Mouse (Mus musculus): ENCODE results near the gene Zfp865. TPM values are rescaled to one million over a fixed set of nuclear protein-coding genes. Genes with fewer than 3 reads are reported as not detected.
"Not testable (repeated sequence)": the region's sequence is repeated elsewhere in the genome, so short reads cannot be mapped to it uniquely, and the experiment has no call there.

Zfp865 gene
- polyA plus RNA-seq, 1 experiment from 2014 or later: 5.9 TPM

DNA sequence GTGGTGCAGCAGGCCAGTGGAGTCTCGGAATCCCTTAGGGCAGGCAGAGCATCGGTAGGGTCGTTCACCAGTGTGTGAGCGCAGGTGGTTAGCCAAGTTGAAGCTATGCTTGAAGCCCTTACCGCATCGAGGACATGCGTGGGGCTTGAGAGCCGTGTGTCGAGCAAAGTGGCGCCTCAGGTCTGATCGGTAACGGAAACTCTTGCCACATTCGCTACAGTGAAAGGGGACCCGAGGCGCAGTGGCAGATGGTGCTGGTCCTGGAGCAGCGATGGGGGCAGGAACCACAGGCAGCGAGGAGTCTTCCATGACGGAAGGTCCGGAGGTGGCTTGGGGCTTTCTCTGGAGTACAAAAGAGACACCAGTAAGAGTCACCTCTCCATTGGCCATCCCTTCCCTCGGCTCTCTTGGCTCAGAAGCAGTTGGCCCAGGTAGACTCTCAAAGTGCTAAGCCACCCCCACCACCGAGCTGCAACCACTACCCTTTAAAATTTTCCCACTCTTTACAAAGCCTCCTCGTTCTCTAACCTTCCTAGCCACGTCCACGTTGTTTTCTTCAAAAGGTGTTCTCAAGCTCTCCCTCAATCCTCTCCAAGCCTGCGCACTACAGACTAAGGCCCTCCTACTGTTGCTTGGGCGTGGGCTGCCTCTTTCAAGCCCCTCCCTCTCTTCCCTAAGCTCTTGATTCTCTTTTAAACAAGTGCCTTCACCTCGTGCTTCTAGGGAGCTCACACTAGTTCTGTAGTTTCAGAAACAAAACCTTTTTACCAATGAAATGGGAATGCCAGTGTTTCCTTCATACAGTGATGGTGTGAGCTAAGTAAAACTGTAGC lies 7.3 kb upstream of the Zfp865 start:
- Histone ChIP-seq H3K4me3 (ENCODE audit: low read depth, low read length) (no peak overlapping the region), H3K9me3 (replicated peaks; ENCODE audit: control insufficient read depth, low read length) (no peaks in the 10 kb centered on the region), H3K9ac (ENCODE audit: low read length) (no peak overlapping the region), H3K4me2 (ENCODE audit: low read length) (peak overlapping the region; percentile 52; the same call in 1 of the 2 replicates), H3K36me3 (ENCODE audit: control insufficient read depth, insufficient read depth, low read length) (peaks cover 50% of the 10 kb centered on the region), H3K4me1 (ENCODE audit: control insufficient read depth, insufficient read depth, low read length) (peaks cover 5% of the 10 kb centered on the region; the same call in 1 of the 2 replicates), H3K27me3 (replicated peaks; ENCODE audit: control insufficient read depth, insufficient read depth, low read length) (no peaks in the 10 kb centered on the region), H3K27ac (ENCODE audit: low read depth, low read length) (no peak overlapping the region)
- ATAC-seq: no peak
- 92% methylated on average over 27 of the region's 27 CpGs for WGBS
- no peak for DNase-seq (ENCODE audit: low spot score)

GRCm38 (mm10) chr7:5014251-5015117 lies 5.7 kb upstream of the Zfp865 start, which contains the start of the genes Zfp524 and Fiz1:
Gene Zfp524, plus strand, starts transcription at chr7:5014415.
Gene Fiz1, minus strand, starts transcription at chr7:5014697.
- Histone ChIP-seq H3K36me3 (ENCODE audit: control insufficient read depth, insufficient read depth, low read length) (peaks cover 34% of the 10 kb centered on the region), H3K27ac (ENCODE audit: low read depth, low read length) (peak within 1 kb of the TSS; percentile 99), H3K4me1 (ENCODE audit: control insufficient read depth, insufficient read depth, low read length) (peaks cover 5% of the 10 kb centered on the region; the same call in 1 of the 2 replicates), H3K4me3 (ENCODE audit: low read depth, low read length) (peak within 1 kb of the TSS; percentile 70), H3K9ac (ENCODE audit: low read length) (peak within 1 kb of the TSS; percentile 88), H3K9me3 (replicated peaks; ENCODE audit: control insufficient read depth, low read length) (no peaks in the 10 kb centered on the region), H3K27me3 (replicated peaks; ENCODE audit: control insufficient read depth, insufficient read depth, low read length) (no peaks in the 10 kb centered on the region), H3K4me2 (ENCODE audit: low read length) (peak within 1 kb of the TSS; percentile 59)
- DNase-seq (ENCODE audit: low spot score) (peak; percentile 98), ATAC-seq (peak; percentile 84)
- WGBS: under 1% methylated on average over 42 of the region's 42 CpGs

- WGBS: under 1% methylated on average over 60 of the region's 76 CpGs
These were observed 4.8 kb upstream of the Zfp865 start, which contains the start of gene Gm44973 for GRCm38 (mm10) chr7:5015118-5016001. Gene Gm44973, plus strand, starts transcription at chr7:5015496.

GRCm38 (mm10) chr7:5016057-5016456 lies 4.1 kb upstream of the Zfp865 start:
- no peaks in the 10 kb centered on the region for H3K9me3 ChIP-seq (replicated peaks; ENCODE audit: control insufficient read depth, low read length)
- peak overlapping the region; percentile 70 for H3K9ac ChIP-seq (ENCODE audit: low read length)
- peak overlapping the region; percentile 70 for H3K4me3 ChIP-seq (ENCODE audit: low read depth, low read length)
- H3K36me3 ChIP-seq (ENCODE audit: control insufficient read depth, insufficient read depth, low read length): peaks cover 19% of the 10 kb centered on the region
- H3K4me1 ChIP-seq (ENCODE audit: control insufficient read depth, insufficient read depth, low read length): peaks cover 6% of the 10 kb centered on the region
- peak overlapping the region; percentile 99 for H3K27ac ChIP-seq (ENCODE audit: low read depth, low read length)
- DNase-seq (ENCODE audit: low spot score) (no peak), ATAC-seq (no peak)
- H3K4me2 ChIP-seq (ENCODE audit: low read length): peak overlapping the region; percentile 59
- WGBS: 70% methylated on average over 3 of the region's 3 CpGs
- H3K27me3 ChIP-seq (replicated peaks; ENCODE audit: control insufficient read depth, insufficient read depth, low read length): no peaks in the 10 kb centered on the region

More at GRCm38 (mm10) chr7:5015118-5016001, 4.8 kb upstream of the Zfp865 start, which contains the start of gene Gm44973:
- ATAC-seq: peak; percentile 78
- peak; percentile 97 for DNase-seq (ENCODE audit: low spot score)
- Histone ChIP-seq H3K9ac (ENCODE audit: low read length) (peak within 1 kb of the TSS; percentile 88), H3K4me1 (ENCODE audit: control insufficient read depth, insufficient read depth, low read length) (peaks cover 5% of the 10 kb centered on the region; the same call in 1 of the 2 replicates), H3K4me2 (ENCODE audit: low read length) (peak within 1 kb of the TSS; percentile 59), H3K9me3 (replicated peaks; ENCODE audit: control insufficient read depth, low read length) (no peaks in the 10 kb centered on the region), H3K27me3 (replicated peaks; ENCODE audit: control insufficient read depth, insufficient read depth, low read length) (no peaks in the 10 kb centered on the region), H3K36me3 (ENCODE audit: control insufficient read depth, insufficient read depth, low read length) (peaks cover 26% of the 10 kb centered on the region), H3K4me3 (ENCODE audit: low read depth, low read length) (peak within 1 kb of the TSS; percentile 70), H3K27ac (ENCODE audit: low read depth, low read length) (peak within 1 kb of the TSS; percentile 99)

DNA sequence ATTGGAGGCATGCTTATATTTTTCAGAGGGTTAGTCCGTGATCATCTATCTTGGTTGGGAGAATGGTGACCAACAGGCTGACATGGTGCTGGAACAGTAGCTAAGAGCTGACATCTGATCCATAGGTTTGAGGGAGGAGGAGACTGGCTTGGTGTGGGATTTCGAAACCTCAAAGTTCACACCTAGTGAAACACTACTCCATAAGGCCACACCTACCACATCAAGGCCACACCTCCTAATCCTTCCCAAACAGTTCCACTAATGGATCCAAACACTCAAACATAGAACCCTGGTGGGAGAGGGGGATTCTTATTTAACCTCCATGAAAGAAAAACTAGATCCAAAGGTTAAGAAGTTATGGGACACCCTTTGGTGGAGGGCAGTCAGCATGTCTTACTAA lies 3.3 kb upstream of the Zfp865 start:
- Histone ChIP-seq H3K4me3 (ENCODE audit: low read depth, low read length) (no peak overlapping the region), H3K9ac (ENCODE audit: low read length) (no peak overlapping the region)

GRCm38 (mm10) chr7:5017352-5017751 lies 2.8 kb upstream of the Zfp865 start:
- no peak overlapping the region for H3K4me3 ChIP-seq (ENCODE audit: low read depth, low read length)
- DNase-seq (ENCODE audit: low spot score): no peak
- H3K9ac ChIP-seq (ENCODE audit: low read length): no peak overlapping the region
- H3K27me3 ChIP-seq (replicated peaks; ENCODE audit: control insufficient read depth, insufficient read depth, low read length): no peaks in the 10 kb centered on the region
- no peak overlapping the region for H3K4me2 ChIP-seq (ENCODE audit: low read length)
- no peak overlapping the region for H3K27ac ChIP-seq (ENCODE audit: low read depth, low read length)
- 94% methylated on average over 16 of the region's 16 CpGs for WGBS
- peaks cover 13% of the 10 kb centered on the region for H3K4me1 ChIP-seq (ENCODE audit: control insufficient read depth, insufficient read depth, low read length)
- H3K36me3 ChIP-seq (ENCODE audit: control insufficient read depth, insufficient read depth, low read length): peaks cover 12% of the 10 kb centered on the region
- no peaks in the 10 kb centered on the region for H3K9me3 ChIP-seq (replicated peaks; ENCODE audit: control insufficient read depth, low read length)
- no peak for ATAC-seq

More for the DNA sequence above, 3.3 kb upstream of the Zfp865 start:
- 98% methylated on average over 2 of the region's 2 CpGs for WGBS
- ATAC-seq (no peak), DNase-seq (ENCODE audit: low spot score) (no peak)
- H3K27me3 ChIP-seq (replicated peaks; ENCODE audit: control insufficient read depth, insufficient read depth, low read length): no peaks in the 10 kb centered on the region
- H3K27ac ChIP-seq (ENCODE audit: low read depth, low read length): no peak overlapping the region
- H3K9me3 ChIP-seq (replicated peaks; ENCODE audit: control insufficient read depth, low read length): no peaks in the 10 kb centered on the region
- H3K36me3 ChIP-seq (ENCODE audit: control insufficient read depth, insufficient read depth, low read length): peaks cover 12% of the 10 kb centered on the region
- H3K4me2 ChIP-seq (ENCODE audit: low read length): no peak overlapping the region
- peaks cover 13% of the 10 kb centered on the region for H3K4me1 ChIP-seq (ENCODE audit: control insufficient read depth, insufficient read depth, low read length)

DNA sequence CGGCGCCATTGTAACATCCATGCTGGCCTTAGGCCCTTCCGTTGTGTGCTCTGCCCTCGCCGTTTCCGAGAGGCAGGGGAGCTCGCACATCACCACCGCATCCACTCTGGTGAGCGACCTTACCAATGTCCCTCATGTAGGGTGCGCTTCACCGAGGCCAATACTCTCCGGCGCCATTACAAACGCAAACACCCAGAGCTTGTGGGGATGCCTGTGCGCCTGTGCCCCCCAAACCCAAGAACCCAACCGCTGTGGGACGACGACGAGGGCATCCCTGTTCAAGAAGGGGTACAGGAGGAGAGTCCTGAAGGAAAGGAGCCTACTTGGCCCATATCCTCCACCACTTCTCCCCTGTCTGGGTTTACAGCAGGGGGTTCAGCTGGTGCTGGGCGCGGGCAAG lies 2.2 kb upstream of the Zfp865 start:
- H3K27ac ChIP-seq (ENCODE audit: low read depth, low read length): no peak overlapping the region
- no peak overlapping the region for H3K4me2 ChIP-seq (ENCODE audit: low read length)
- ATAC-seq: no peak
- H3K9ac ChIP-seq (ENCODE audit: low read length): no peak overlapping the region
- H3K4me1 ChIP-seq (ENCODE audit: control insufficient read depth, insufficient read depth, low read length): peaks cover 13% of the 10 kb centered on the region
- H3K4me3 ChIP-seq (ENCODE audit: low read depth, low read length): no peak overlapping the region
- no peak for DNase-seq (ENCODE audit: low spot score)
- 95% methylated on average over 21 of the region's 21 CpGs for WGBS
- no peaks in the 10 kb centered on the region for H3K9me3 ChIP-seq (replicated peaks; ENCODE audit: control insufficient read depth, low read length)
- peaks cover 13% of the 10 kb centered on the region; the same call in 1 of the 2 replicates for H3K36me3 ChIP-seq (ENCODE audit: control insufficient read depth, insufficient read depth, low read length)
- H3K27me3 ChIP-seq (replicated peaks; ENCODE audit: control insufficient read depth, insufficient read depth, low read length): no peaks in the 10 kb centered on the region

DNA sequence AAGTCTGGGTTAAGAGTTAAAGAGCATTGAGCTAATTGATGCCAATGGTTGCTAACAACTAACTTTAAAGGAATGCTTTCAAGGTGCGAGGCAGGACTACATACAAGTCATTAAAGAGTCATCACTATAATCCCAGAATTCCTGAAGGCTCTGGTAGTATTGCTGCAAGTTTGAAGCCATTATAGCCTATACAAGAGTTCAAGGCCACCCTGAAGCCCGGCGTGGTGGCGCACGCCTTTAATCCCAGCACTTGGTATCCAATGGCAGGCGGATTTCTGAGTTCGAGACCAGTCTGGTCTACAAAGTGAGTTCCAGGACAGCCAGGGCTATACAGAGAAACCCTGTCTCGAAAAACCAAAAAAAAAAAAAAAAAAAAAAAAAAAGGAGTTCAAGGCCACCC lies 600 bp upstream of the Zfp865 start:
- not testable (repeated sequence) for H3K27me3 ChIP-seq (replicated peaks; ENCODE audit: control insufficient read depth, insufficient read depth, low read length); ATAC-seq; H3K9me3 ChIP-seq (replicated peaks; ENCODE audit: control insufficient read depth, low read length); DNase-seq (ENCODE audit: low spot score)
- WGBS: 26% methylated on average over 8 of the region's 8 CpGs
- H3K4me3 ChIP-seq (ENCODE audit: low read depth, low read length): peak overlapping the region; percentile 85
- H3K4me2 ChIP-seq (ENCODE audit: low read length): peak overlapping the region; percentile 84
- H3K9ac ChIP-seq (ENCODE audit: low read length): peak overlapping the region; percentile 25; the same call in 1 of the 2 replicates
- peaks cover 27% of the 10 kb centered on the region for H3K36me3 ChIP-seq (ENCODE audit: control insufficient read depth, insufficient read depth, low read length)
- peaks cover 13% of the 10 kb centered on the region for H3K4me1 ChIP-seq (ENCODE audit: control insufficient read depth, insufficient read depth, low read length)
- peak overlapping the region; percentile 91 for H3K27ac ChIP-seq (ENCODE audit: low read depth, low read length)

Measured in forebrain, embryonic 14.5 days (tissue).